Mouse (Mus musculus): ENCODE results near the gene Babam2. TPM values are rescaled to one million over a fixed set of nuclear protein-coding genes. Genes with fewer than 3 reads are reported as not detected.
"Not testable (repeated sequence)": the region's sequence is repeated elsewhere in the genome, so short reads cannot be mapped to it uniquely, and the experiment has no call there.

Gene Babam2
- total RNA-seq, 4 experiments from 2014 or later = 43.3 to 54.7 (median 48.8) TPM

GRCm38 (mm10) chr5:31828747-31829146 lies 131.3 kb downstream of the Babam2 start:
- DNase-seq (ENCODE audit: low spot score in 2 of 2) = no peak

- DNase-seq (ENCODE audit: low spot score in 2 of 2) = no peak
Observed at GRCm38 (mm10) chr5:31829588-31829987, 132.1 kb downstream of the Babam2 start.

GRCm38 (mm10) chr5:31831587-31831986 lies 134.1 kb downstream of the Babam2 start:
- no peak for DNase-seq (ENCODE audit: low spot score in 2 of 2)

GRCm38 (mm10) chr5:31835691-31836090 lies 138.2 kb downstream of the Babam2 start:
- DNase-seq (ENCODE audit: low spot score in 2 of 2) = no peak

- no peak for DNase-seq (ENCODE audit: low spot score in 2 of 2)
Observed at GRCm38 (mm10) chr5:31839973-31840372, 142.5 kb downstream of the Babam2 start.

GRCm38 (mm10) chr5:31840406-31840805 lies 142.9 kb downstream of the Babam2 start:
- no peak for DNase-seq (ENCODE audit: low spot score in 2 of 2)

GRCm38 (mm10) chr5:31844856-31845255 lies 147.4 kb downstream of the Babam2 start:
- DNase-seq (ENCODE audit: low spot score in 2 of 2) = no peak

GRCm38 (mm10) chr5:31846971-31847370 lies 149.5 kb downstream of the Babam2 start:
- no peak for DNase-seq (ENCODE audit: low spot score in 2 of 2)

- no peak for DNase-seq (ENCODE audit: low spot score in 2 of 2)
Observed at GRCm38 (mm10) chr5:31848995-31849394, 151.5 kb downstream of the Babam2 start.

- DNase-seq (ENCODE audit: low spot score in 2 of 2) = no peak
Observed at GRCm38 (mm10) chr5:31852786-31853185, 155.3 kb downstream of the Babam2 start.

GRCm38 (mm10) chr5:31853831-31854230 lies 156.3 kb downstream of the Babam2 start:
- no peak for DNase-seq (ENCODE audit: low spot score in 2 of 2)

GRCm38 (mm10) chr5:31858877-31859276 lies 161.4 kb downstream of the Babam2 start:
- not testable (repeated sequence) for DNase-seq (ENCODE audit: low spot score in 2 of 2)

- DNase-seq (ENCODE audit: low spot score in 2 of 2) = no peak
Observed at GRCm38 (mm10) chr5:31860426-31860825, 162.9 kb downstream of the Babam2 start.

- DNase-seq (ENCODE audit: low spot score in 2 of 2) = no peak
Observed at GRCm38 (mm10) chr5:31860831-31861624, 163.5 kb downstream of the Babam2 start.

- no peak for DNase-seq (ENCODE audit: low spot score in 2 of 2)
Observed at GRCm38 (mm10) chr5:31862753-31863468, 165.4 kb downstream of the Babam2 start.

- DNase-seq (ENCODE audit: low spot score in 2 of 2) = no peak
Observed at GRCm38 (mm10) chr5:31864095-31864494, 166.6 kb downstream of the Babam2 start.

- no peak for DNase-seq (ENCODE audit: low spot score in 2 of 2)
Observed at GRCm38 (mm10) chr5:31866071-31866470, 168.6 kb downstream of the Babam2 start.

GRCm38 (mm10) chr5:31870856-31871520 lies 173.5 kb downstream of the Babam2 start:
- DNase-seq (ENCODE audit: low spot score in 2 of 2) = no peak

- DNase-seq (ENCODE audit: low spot score in 2 of 2) = no peak
Observed at GRCm38 (mm10) chr5:31873328-31873727, 175.8 kb downstream of the Babam2 start.

- no peak for DNase-seq (ENCODE audit: low spot score in 2 of 2)
Observed at GRCm38 (mm10) chr5:31874543-31874942, 177.1 kb downstream of the Babam2 start.

GRCm38 (mm10) chr5:31875443-31875842 lies 178.0 kb downstream of the Babam2 start:
- DNase-seq (ENCODE audit: low spot score in 2 of 2) = no peak

Data from left cerebral cortex, adult 8-10 months (tissue).